Mouse (Mus musculus) activated CD4-positive, CD25-positive, alpha-beta regulatory T cell, adult 4 months (primary cell): ENCODE data around the gene Atp6v1fnb. TPM values are rescaled to one million over a fixed set of nuclear protein-coding genes. Genes with fewer than 3 reads are reported as not detected.

ENCODE experiments used
- ATAC-seq: one replicate; pipeline ENCODE4 v1.8.0; 2017
- polyA plus RNA-seq, 2 experiments: library from polyadenylated mRNA; unstranded; fragments of 100-300 nt; shearing (Covaris generic); gene quantifications; one replicate each; pipeline ENCODE4 v1.2.1; 2017

Atp6v1fnb gene
- not detected for polyA plus RNA-seq

- no peak for ATAC-seq
Measured at GRCm38 (mm10) chr6:29471137-29471536, at the start of gene Atp6v1fnb. Atp6v1fnb (plus strand) TSS chr6:29471437.

GRCm38 (mm10) chr6:29425118-29425517 lies 46.1 kb upstream of the Atp6v1fnb start:
- no peak for ATAC-seq

GRCm38 (mm10) chr6:29426331-29426730 lies 44.9 kb upstream of the Atp6v1fnb start:
- ATAC-seq, result no peak

GRCm38 (mm10) chr6:29428171-29428570 lies 43.1 kb upstream of the Atp6v1fnb start:
- ATAC-seq, result no peak

- ATAC-seq, result no peak
Measured at GRCm38 (mm10) chr6:29430681-29431420, 40.4 kb upstream of the Atp6v1fnb start.

GRCm38 (mm10) chr6:29431473-29431872 lies 39.8 kb upstream of the Atp6v1fnb start:
- no peak for ATAC-seq

- no peak for ATAC-seq
Measured at GRCm38 (mm10) chr6:29432156-29432555, 39.1 kb upstream of the Atp6v1fnb start.

GRCm38 (mm10) chr6:29432676-29433037 lies 38.6 kb upstream of the Atp6v1fnb start:
- ATAC-seq, result no peak

GRCm38 (mm10) chr6:29433038-29433803 lies 38.0 kb upstream of the Atp6v1fnb start, which contains the start of gene Flnc:
Flnc (plus strand) TSS chr6:29433256.
- ATAC-seq, result no peak

- ATAC-seq, result no peak
Measured at GRCm38 (mm10) chr6:29433804-29434795, 37.1 kb upstream of the Atp6v1fnb start.

- no peak for ATAC-seq
Measured at GRCm38 (mm10) chr6:29434911-29435691, 36.1 kb upstream of the Atp6v1fnb start.

- no peak for ATAC-seq
Measured at GRCm38 (mm10) chr6:29435940-29436451, 35.2 kb upstream of the Atp6v1fnb start.

GRCm38 (mm10) chr6:29436461-29436934 lies 34.7 kb upstream of the Atp6v1fnb start:
- no peak for ATAC-seq

GRCm38 (mm10) chr6:29439251-29439650 lies 32.0 kb upstream of the Atp6v1fnb start:
- no peak for ATAC-seq

- no peak for ATAC-seq
Measured at GRCm38 (mm10) chr6:29439789-29440188, 31.4 kb upstream of the Atp6v1fnb start.

GRCm38 (mm10) chr6:29444773-29445172 lies 26.5 kb upstream of the Atp6v1fnb start:
- no peak for ATAC-seq

GRCm38 (mm10) chr6:29445354-29445753 lies 25.9 kb upstream of the Atp6v1fnb start:
- ATAC-seq, result no peak

- ATAC-seq, result no peak
Measured at GRCm38 (mm10) chr6:29449858-29450257, 21.4 kb upstream of the Atp6v1fnb start.

GRCm38 (mm10) chr6:29450667-29451066 lies 20.6 kb upstream of the Atp6v1fnb start:
- ATAC-seq, result no peak

- ATAC-seq, result no peak
Measured at GRCm38 (mm10) chr6:29461502-29461901, 9.7 kb upstream of the Atp6v1fnb start.

GRCm38 (mm10) chr6:29463388-29463787 lies 7.8 kb upstream of the Atp6v1fnb start:
- ATAC-seq, result no peak
